In the genomic region with DNA sequence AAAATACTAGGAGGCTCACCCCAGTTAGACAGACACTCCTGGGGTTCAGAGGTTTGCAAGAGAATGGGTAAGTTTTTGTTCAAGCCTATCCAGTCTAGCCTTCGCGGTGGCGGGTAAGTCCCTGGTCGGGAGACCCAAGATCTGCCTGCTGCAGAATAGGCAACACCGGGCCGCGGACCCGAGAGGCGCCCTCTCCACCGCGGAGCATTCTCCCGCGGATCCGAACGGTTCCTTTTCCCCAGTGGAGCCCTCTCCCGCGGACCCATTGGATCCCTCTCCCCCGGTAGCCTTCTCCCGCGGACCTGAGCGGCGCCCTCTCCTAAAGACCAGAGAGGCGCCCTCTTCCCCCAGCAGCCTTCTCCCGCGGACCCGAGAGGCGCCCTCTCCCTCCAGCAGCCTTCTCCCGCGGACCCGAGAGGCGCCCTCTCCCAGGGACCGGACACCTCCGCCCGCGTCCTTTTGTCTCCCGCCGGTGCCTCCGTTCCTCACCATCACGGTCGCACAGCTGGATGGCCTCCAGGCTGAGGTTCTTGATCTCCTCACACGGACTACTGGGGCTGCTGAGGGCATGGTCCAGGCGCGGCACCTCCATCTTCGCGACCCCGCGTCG, we compare ENCODE assay signal across 8 mouse cellular contexts. TPM values are rescaled to one million over a fixed set of nuclear protein-coding genes. Genes with fewer than 3 reads are reported as not detected.
DNase-seq lines count a peak whose midpoint lies in the region; ATAC-seq and TF ChIP-seq lines count a peak whose summit lies in the region.

No protein-coding gene starts in this region.

- peaks cover 19% of the 10 kb centered on the region for H3K4me1 ChIP-seq in forebrain, embryonic 13.5 days
- H3K4me1 ChIP-seq in midbrain, postnatal 0 days (ENCODE audit: insufficient read depth, low read length) = peaks cover 5% of the 10 kb centered on the region; the same call in 1 of the 2 replicates

- WGBS in forebrain, embryonic 13.5 days = under 1% methylated on average over 47 of the region's 48 CpGs
- WGBS in midbrain, postnatal 0 days = under 1% methylated on average over 43 of the region's 48 CpGs

- intact Hi-C loops in left cerebral cortex, postnatal 36 days (cut with DNase I) = loop anchor here (1.0 to 5.0 kb wide), 3 partner anchors 39 to 216 kb away; no protein-coding TSS in a partner anchor

- peak overlapping the region; percentile 76 for H3K4me2 ChIP-seq in forebrain, embryonic 13.5 days
- peak overlapping the region; percentile 91 for H3K4me2 ChIP-seq in midbrain, postnatal 0 days (ENCODE audit: low read depth, low read length, poor library complexity, severe bottlenecking)

- H3K27ac ChIP-seq in forebrain, embryonic 13.5 days = peak overlapping the region; percentile 92
- peak overlapping the region; percentile 97 for H3K27ac ChIP-seq in midbrain, postnatal 0 days (ENCODE audit: low read depth, low read length)

- no peaks in the 10 kb centered on the region for H3K36me3 ChIP-seq in forebrain, embryonic 13.5 days (ENCODE audit: poor library complexity, severe bottlenecking)
- H3K36me3 ChIP-seq in midbrain, postnatal 0 days (ENCODE audit: insufficient read depth, low read length) = no peaks in the 10 kb centered on the region

- no peaks in the 10 kb centered on the region for H3K9me3 ChIP-seq in forebrain, embryonic 13.5 days (replicated peaks)
- no peaks in the 10 kb centered on the region for H3K9me3 ChIP-seq in midbrain, postnatal 0 days (ENCODE audit: low read length)

- peak; percentile 24; the same call in 1 of the 2 replicates for TF ChIP-seq CTCF in midbrain, postnatal 0 days (IDR thresholded peaks at IDR 0.05)

- ATAC-seq in forebrain, embryonic 13.5 days = peak; percentile 72
- peak; percentile 53 for ATAC-seq in midbrain, postnatal 0 days (ENCODE audit: low FRiP score)

- H3K27me3 ChIP-seq in forebrain, embryonic 13.5 days = no peaks in the 10 kb centered on the region
- H3K27me3 ChIP-seq in midbrain, postnatal 0 days (ENCODE audit: insufficient read depth, low read length) = no peaks in the 10 kb centered on the region

- DNase-seq in cerebellum, adult 9-10 months = peak; percentile 82
- no peak for DNase-seq in cerebellum, postnatal 36 days
- DNase-seq in adrenal gland, adult 2 months = peak; percentile 56
- DNase-seq in induced T-regulatory cell, adult 2 months (ENCODE audit: low read depth) = peak; percentile 2
- peak; percentile 59 to 67 for DNase-seq in left cerebral cortex, postnatal 36 days (ENCODE audit: low spot score in 2 of 2)
- peak; percentile 58 for DNase-seq in midbrain, postnatal 0 days (ENCODE audit: low spot score)
- DNase-seq in thymus, postnatal 36 days = peak; percentile 2 to 5

- H3K4me3 ChIP-seq in forebrain, embryonic 13.5 days = peak overlapping the region; percentile 79
- peak overlapping the region; percentile 74 for H3K4me3 ChIP-seq in midbrain, postnatal 0 days (ENCODE audit: low read depth, low read length)

- peak overlapping the region; percentile 88 for H3K9ac ChIP-seq in forebrain, embryonic 13.5 days
- peak overlapping the region; percentile 97 for H3K9ac ChIP-seq in midbrain, postnatal 0 days (replicated peaks; ENCODE audit: low read length, poor library complexity, severe bottlenecking)

RNA-seq across cellular contexts. Expression of a gene that starts 57.1 kb away (rescaled TPM):
- 1 to 10 TPM; 2.8 to 4.0 TPM for total RNA-seq in adrenal gland, adult 2 months (2021)
- 0.66 and 0.99 TPM in 2 replicates for polyA plus RNA-seq in adrenal gland, adult 2 months (2012; rRNA removed)
- polyA plus RNA-seq in forebrain, embryonic 13.5 days (2015; fragmentation: Nextera tagmentation; extraction: Ambion mirVana) = 85.8 and 89.9 TPM in 2 replicates
- total RNA-seq in left cerebral cortex, postnatal 36 days (2021) = 100 to 1,000 TPM; 206 to 216 TPM
- total RNA-seq in midbrain, postnatal 0 days (2014; rRNA removed) = 38.5 and 55.4 TPM in 2 replicates
- polyA plus RNA-seq in midbrain, postnatal 0 days (2015; fragmentation: Nextera tagmentation; extraction: Ambion mirVana) = 307 and 323 TPM in 2 replicates

Comparison
In these comparisons a context has a peak if more than half of its experiments do, and no peak if none do; other contexts are left out.
1. DNase-seq: peak in cerebellum, adult 9-10 months (single experiment), adrenal gland, adult 2 months (single experiment), induced T-regulatory cell, adult 2 months (single experiment), left cerebral cortex, postnatal 36 days (2 of 2), midbrain, postnatal 0 days (single experiment) and thymus, postnatal 36 days (2 of 2); none in cerebellum, postnatal 36 days (0 of 2).